Mouse (Mus musculus) myocyte (in vitro differentiated cells): ENCODE data around the gene Xkr7.

ENCODE experiments used
- MAX ChIP-seq: IDR thresholded peaks from one replicate; pipeline ENCODE4 v1.6.1; 2011; ENCODE audit warnings: low read depth, mild to moderate bottlenecking, control low read depth
- POLR2A ChIP-seq: IDR thresholded peaks from one replicate; pipeline ENCODE4 v1.6.1; 2011; ENCODE audit warnings: low read depth, mild to moderate bottlenecking, control low read depth, moderate library complexity; ENCODE audit not compliant: insufficient read length
- POLR2AphosphoS2 ChIP-seq: IDR thresholded peaks from one replicate; pipeline ENCODE4 v1.6.1; 2011; ENCODE audit warnings: low read depth, control low read depth; ENCODE audit not compliant: insufficient read length
- SRF ChIP-seq: IDR thresholded peaks from one replicate; pipeline ENCODE4 v1.6.1; 2011; ENCODE audit warnings: low read depth; ENCODE audit not compliant: control insufficient read depth, insufficient read length
- TCF12 ChIP-seq: IDR thresholded peaks from one replicate; pipeline ENCODE4 v1.6.1; 2011; ENCODE audit warnings: mild to moderate bottlenecking, control low read depth; ENCODE audit not compliant: poor library complexity, insufficient read depth, severe bottlenecking

DNA sequence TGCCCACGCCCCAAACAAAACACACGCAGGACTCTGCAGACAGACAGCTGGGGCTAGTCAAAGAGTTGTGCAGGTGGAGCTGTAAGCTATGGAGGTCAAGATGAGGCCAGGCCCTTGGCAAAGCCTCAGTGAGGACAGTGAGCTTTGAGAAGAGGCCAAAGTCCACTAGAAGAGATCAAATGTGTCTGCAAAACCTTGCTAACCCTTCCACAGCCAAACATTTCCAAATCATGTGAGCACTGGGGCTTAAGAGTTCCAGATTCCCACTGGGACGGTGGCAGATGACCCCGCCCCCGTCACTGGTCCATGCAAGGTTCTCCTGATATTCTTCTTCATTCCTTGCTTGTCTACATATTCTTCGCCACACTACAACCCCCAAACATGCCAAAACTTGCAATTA is 50.2 kb downstream of the Xkr7 start:
- TF ChIP-seq POLR2AphosphoS2 (no peak), POLR2A (no peak), SRF (no peak), MAX (no peak), TCF12 (no peak)
